22 mouse cellular contexts compared by ENCODE assay signal in genomic region chr17:9398551-9398950, GRCm38 (mm10). TPM values are rescaled to one million over a fixed set of nuclear protein-coding genes. Genes with fewer than 3 reads are reported as not detected.
"Had no signal": no experiment of that assay in that cellular context is flagged by ENCODE, and none has a peak within 500 bp of the region (broad histone marks: within the 10 kb centered on the region; RNA-seq: fewer than 3 reads in every experiment).

No protein-coding gene starts in this region.

- H3K36me3 ChIP-seq: limb, embryonic 13.5 days; midbrain, embryonic 13.5 days; stomach, embryonic 15.5 days had no signal

- H3K4me3 ChIP-seq: limb, embryonic 13.5 days; midbrain, embryonic 13.5 days; stomach, embryonic 15.5 days had no signal

- H3K4me1 ChIP-seq: limb, embryonic 13.5 days; midbrain, embryonic 13.5 days; stomach, embryonic 15.5 days had no signal

- DNase-seq: kidney, postnatal 14 days; left cerebral cortex, postnatal 4 days; lung, adult 18-20 months; right cerebral cortex, postnatal 4 days; spleen, adult 18-20 months; thymus, postnatal 36 days had no signal

- H3K9ac ChIP-seq: limb, embryonic 13.5 days; liver, embryonic 14.5 days; midbrain, embryonic 13.5 days; stomach, embryonic 15.5 days had no signal

- ATAC-seq: midbrain, embryonic 13.5 days had no signal

- H3K9me3 ChIP-seq: limb, embryonic 13.5 days; midbrain, embryonic 13.5 days; stomach, embryonic 15.5 days had no signal

- H3K27ac ChIP-seq: limb, embryonic 13.5 days; liver, embryonic 14.5 days; midbrain, embryonic 13.5 days; stomach, embryonic 15.5 days had no signal

- H3K4me2 ChIP-seq: limb, embryonic 13.5 days; midbrain, embryonic 13.5 days; stomach, embryonic 15.5 days had no signal

- H3K27me3 ChIP-seq: limb, embryonic 13.5 days; midbrain, embryonic 13.5 days; stomach, embryonic 15.5 days had no signal

RNA-seq across cellular contexts. Expression of gene Gm17728, which starts 23.3 kb away (rescaled TPM):
- total RNA-seq: layer of hippocampus, adult 8-10 months; layer of hippocampus, postnatal 14 days; left cerebral cortex, adult 18-20 months; left cerebral cortex, postnatal 10 days; left cerebral cortex, postnatal 4 days; liver, adult 2 months; megakaryocyte progenitor cell, adult 5-6 weeks; midbrain, postnatal 0 days had no signal
- polyA plus RNA-seq: kidney, embryonic 14.5 days; large intestine, adult 2 months; limb, embryonic 13.5 days; liver, adult 2 months; liver, embryonic 14.5 days; lung, embryonic 16.5 days; midbrain, embryonic 13.5 days; midbrain, postnatal 0 days; stomach, embryonic 15.5 days; testis, adult 2 months; thymus, postnatal 0 days had no signal
